Mouse (Mus musculus): ENCODE results near the gene Prkch.

DNA sequence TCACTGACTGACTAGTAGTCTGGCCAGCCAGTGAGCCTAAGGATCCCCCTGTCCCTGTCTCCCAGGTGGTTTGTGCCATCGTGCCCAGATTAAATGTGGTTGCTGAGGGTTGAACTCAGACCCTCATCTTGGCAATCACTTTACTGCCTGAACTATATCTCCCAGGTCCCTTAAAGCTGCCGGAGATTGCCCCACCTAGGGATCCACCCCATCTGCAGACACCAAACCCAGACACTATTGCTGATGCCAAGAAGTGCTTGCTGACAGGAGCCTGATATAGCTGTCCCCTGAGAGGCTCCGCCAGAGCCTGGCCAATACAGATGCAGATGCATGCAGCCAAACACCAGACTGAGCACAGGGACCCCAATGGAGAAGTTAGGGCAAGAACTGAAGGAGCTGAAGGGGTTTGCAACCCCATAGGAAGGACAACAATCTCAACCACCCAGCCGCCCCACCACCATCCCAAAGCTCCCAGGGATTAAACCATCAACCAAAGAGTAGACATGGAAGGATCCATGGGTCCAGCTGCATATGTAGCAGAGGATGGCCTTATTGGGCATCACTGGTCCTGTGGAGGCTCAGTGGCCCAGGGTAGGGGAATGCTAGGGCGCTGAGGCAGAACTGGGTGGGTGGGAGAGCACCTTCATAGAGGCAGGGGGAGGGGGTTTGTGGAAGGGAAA lies 229.6 kb downstream of the Prkch start:
- no peak for TF ChIP-seq CTCF (IDR thresholded peaks at IDR 0.05; ENCODE audit: extremely low read depth, insufficient read depth, insufficient read length, insufficient replicate concordance)
- TF ChIP-seq POLR2A (IDR thresholded peaks at IDR 0.05; ENCODE audit: low read depth, low read length) = no peak

Measured in spleen, adult 2 months (tissue).